Mouse (Mus musculus) limb, embryonic 14.5 days (tissue): ENCODE results near the gene Mrpl11. TPM values are rescaled to one million over a fixed set of nuclear protein-coding genes. Genes with fewer than 3 reads are reported as not detected.
"Not testable (repeated sequence)": the region's sequence is repeated elsewhere in the genome, so short reads cannot be mapped to it uniquely, and the experiment has no call there.

Experiments
- ATAC-seq: fragments of 200-750 bp; cut with Nextera tagmentation; 2 replicates; pipeline ENCODE4 v1.8.0; 2017; ENCODE audit warnings: low read depth, moderate number of reproducible peaks, moderate TSS enrichment; ENCODE audit not compliant: low FRiP score
- DNase-seq: peaks from one replicate; pipeline ENCODE4 v3.0.0-alpha.2; 2015; ENCODE audit warnings: low spot score
- H3K27ac ChIP-seq: fragments of 300-500 bp; sonication (generic); replicated peaks from 2 replicates; pipeline ENCODE4 v1.5.1; 2014; ENCODE audit warnings: low read depth, mild to moderate bottlenecking, low read length, moderate library complexity, mixed read lengths
- H3K27me3 ChIP-seq: fragments of 300-500 bp; sonication (generic); 2 replicates; pipeline ENCODE4 v1.6.1; 2014; ENCODE audit warnings: low read length, mixed read lengths; ENCODE audit not compliant: control insufficient read depth, insufficient read depth
- H3K36me3 ChIP-seq: fragments of 300-500 bp; sonication (generic); 2 replicates; pipeline ENCODE4 v1.6.1; 2014; ENCODE audit warnings: mild to moderate bottlenecking, low read length, moderate library complexity, mixed read lengths; ENCODE audit not compliant: control insufficient read depth, insufficient read depth
- H3K4me1 ChIP-seq: fragments of 300-500 bp; sonication (generic); 2 replicates; pipeline ENCODE4 v1.6.1; 2014; ENCODE audit warnings: antibody characterized with exemption, low read length, mixed read lengths; ENCODE audit not compliant: control insufficient read depth, insufficient read depth
- H3K4me2 ChIP-seq: fragments of 300-500 bp; sonication (generic); replicated peaks from 2 replicates; pipeline ENCODE4 v1.6.1; 2014; ENCODE audit warnings: low read depth, mild to moderate bottlenecking, low read length, moderate library complexity; ENCODE audit not compliant: severe bottlenecking
- H3K4me3 ChIP-seq: fragments of 300-500 bp; sonication (generic); replicated peaks from 2 replicates; pipeline ENCODE4 v1.5.1; 2014; ENCODE audit warnings: low read length
- H3K9ac ChIP-seq: fragments of 300-500 bp; sonication (generic); 2 replicates; pipeline ENCODE4 v1.6.1; 2014; ENCODE audit warnings: mild to moderate bottlenecking, low read depth, low read length, moderate library complexity; ENCODE audit not compliant: severe bottlenecking
- H3K9me3 ChIP-seq: fragments of 300-500 bp; sonication (generic); 2 replicates; pipeline ENCODE4 v1.6.1; 2016; ENCODE audit warnings: low read length; ENCODE audit not compliant: control insufficient read depth
- POLR2A ChIP-seq: fragments of 200-500 bp; IDR thresholded peaks from 2 replicates; pipeline ENCODE4 v1.8.0; 2012; ENCODE audit warnings: inconsistent platforms, mild to moderate bottlenecking, moderate library complexity, borderline replicate concordance; ENCODE audit not compliant: insufficient read depth, insufficient read length; ENCODE audit errors: extremely low read depth
- WGBS: fragments of 180-500 bp; shearing (Covaris S2); extraction: QIAGEN DNeasy Blood & Tissue Kit; methylation state at CpG from one replicate; pipeline ENCODE4 v1.1.7; 2014; 5-methylcytosine and 5-hydroxymethylcytosine counted together
- polyA plus RNA-seq, 2 experiments: library from polyadenylated mRNA; depleted of rRNA in 1 of 2; stranded (reverse) in 1 of 2; unstranded in 1 of 2; fragments of >200 nt; fragmentation: Nextera tagmentation in 1 of 2; extraction: Ambion mirVana in 1 of 2; gene quantifications; 2 replicates each; pipeline versions ENCODE4 v1.2.1 to v1.2.3; 2012 to 2014

Mrpl11 gene
- polyA plus RNA-seq, 2 experiments = 74.3 to 105 TPM

GRCm38 (mm10) chr19:4994043-4994442, 32.1 kb downstream of the Mrpl11 start:
- no peak overlapping the region for H3K4me2 ChIP-seq
- no peak for TF ChIP-seq POLR2A
- H3K4me3 ChIP-seq = no peak overlapping the region
- H3K27me3 ChIP-seq = peaks cover 36% of the 10 kb centered on the region
- no peak overlapping the region for H3K9ac ChIP-seq
- no peaks in the 10 kb centered on the region for H3K4me1 ChIP-seq
- WGBS = 63% methylated on average over 5 of the region's 5 CpGs
- no peak overlapping the region for H3K27ac ChIP-seq
- ATAC-seq = no peak
- H3K9me3 ChIP-seq = no peaks in the 10 kb centered on the region
- no peaks in the 10 kb centered on the region for H3K36me3 ChIP-seq
- DNase-seq = no peak

GRCm38 (mm10) chr19:4999445-5000140, 37.6 kb downstream of the Mrpl11 start:
- Histone ChIP-seq H3K36me3 (no peaks in the 10 kb centered on the region), H3K4me1 (peaks cover 4% of the 10 kb centered on the region; the same call in 1 of the 2 replicates), H3K4me2 (no peak overlapping the region), H3K9ac (no peak overlapping the region), H3K4me3 (no peak overlapping the region), H3K27ac (no peak overlapping the region), H3K9me3 (no peaks in the 10 kb centered on the region), H3K27me3 (no peaks in the 10 kb centered on the region)
- WGBS = 67% methylated on average over 6 of the region's 6 CpGs
- ATAC-seq (no peak), DNase-seq (no peak)
- TF ChIP-seq POLR2A = no peak

GRCm38 (mm10) chr19:5001666-5002406, 39.9 kb downstream of the Mrpl11 start:
- peaks cover 4% of the 10 kb centered on the region; the same call in 1 of the 2 replicates for H3K4me1 ChIP-seq
- DNase-seq (peak; percentile 86), ATAC-seq (peak; percentile 96)
- no peak for TF ChIP-seq POLR2A
- peak overlapping the region; percentile 23 for H3K4me3 ChIP-seq
- no peak overlapping the region for H3K9ac ChIP-seq
- WGBS = under 1% methylated on average over 39 of the region's 39 CpGs
- H3K27me3 ChIP-seq = no peaks in the 10 kb centered on the region
- H3K27ac ChIP-seq = no peak overlapping the region
- no peaks in the 10 kb centered on the region for H3K36me3 ChIP-seq
- no peaks in the 10 kb centered on the region for H3K9me3 ChIP-seq
- H3K4me2 ChIP-seq = peak overlapping the region; percentile 47

- not testable (repeated sequence) for ATAC-seq, H3K4me3 ChIP-seq, H3K4me1 ChIP-seq, H3K9ac ChIP-seq, H3K4me2 ChIP-seq, DNase-seq, H3K27me3 ChIP-seq, H3K9me3 ChIP-seq, H3K36me3 ChIP-seq, H3K27ac ChIP-seq
- 59% methylated on average over 2 of the region's 2 CpGs for WGBS
These were observed 41.7 kb downstream of the Mrpl11 start for GRCm38 (mm10) chr19:5003644-5004043.

GRCm38 (mm10) chr19:5004925-5005324, 43.0 kb downstream of the Mrpl11 start:
- Histone ChIP-seq H3K4me3 (no peak overlapping the region), H3K36me3 (no peaks in the 10 kb centered on the region), H3K27me3 (no peaks in the 10 kb centered on the region), H3K9me3 (no peaks in the 10 kb centered on the region), H3K4me1 (peaks cover 4% of the 10 kb centered on the region; the same call in 1 of the 2 replicates), H3K27ac (no peak overlapping the region), H3K4me2 (no peak overlapping the region), H3K9ac (no peak overlapping the region)
- WGBS = 66% methylated on average over 4 of the region's 4 CpGs
- ATAC-seq (no peak), DNase-seq (no peak)
- TF ChIP-seq POLR2A = no peak
